Mouse (Mus musculus): ENCODE results near the gene Bcat2. TPM values are rescaled to one million over a fixed set of nuclear protein-coding genes. Genes with fewer than 3 reads are reported as not detected.

Gene Bcat2
- polyA plus RNA-seq, 1 experiment: 173 TPM

DNA sequence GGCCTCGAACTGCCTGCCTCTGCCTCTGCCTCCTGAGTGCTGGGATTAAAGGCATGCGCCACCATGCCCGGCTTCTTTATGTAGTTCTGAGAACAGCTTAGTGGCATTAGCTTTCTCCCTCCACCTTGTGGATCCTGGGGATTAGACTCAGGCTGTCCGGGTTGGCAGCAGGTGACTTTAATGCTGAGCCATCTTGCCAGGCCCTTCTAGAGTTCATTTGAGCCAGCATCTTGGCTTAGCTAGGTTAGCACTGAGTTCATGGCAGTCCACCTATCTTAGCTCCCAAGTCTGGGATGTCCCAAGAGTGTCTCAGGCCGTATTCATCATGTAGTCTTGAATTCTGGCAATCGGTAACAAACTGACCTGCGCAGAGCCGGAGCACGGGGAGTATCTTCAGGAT, 4.5 kb upstream of the Bcat2 start:
- no peak overlapping the region for H3K4me3 ChIP-seq (ENCODE audit: control insufficient read depth, insufficient read depth, low read length)
- 94% methylated on average over 9 of the region's 9 CpGs for WGBS
- H3K4me1 ChIP-seq (replicated peaks; ENCODE audit: control insufficient read depth, insufficient read depth, low read length): peaks cover 28% of the 10 kb centered on the region
- no peak for TF ChIP-seq CTCF (IDR thresholded peaks at IDR 0.05; ENCODE audit: borderline replicate concordance, control insufficient read depth, extremely low read depth, insufficient read depth, low read length, poor library complexity)
- TF ChIP-seq POLR2A (IDR thresholded peaks at IDR 0.05; ENCODE audit: control insufficient read depth, extremely low read depth, insufficient read depth, low read length, poor library complexity): no peak
- no peaks in the 10 kb centered on the region for H3K36me3 ChIP-seq (ENCODE audit: control insufficient read depth, insufficient read depth, low read length)
- no peaks in the 10 kb centered on the region for H3K27me3 ChIP-seq (ENCODE audit: control insufficient read depth, insufficient read depth, low read length)
- no peak overlapping the region for H3K27ac ChIP-seq (ENCODE audit: control insufficient read depth, insufficient read depth, low read length)
- no peak for DNase-seq

DNA sequence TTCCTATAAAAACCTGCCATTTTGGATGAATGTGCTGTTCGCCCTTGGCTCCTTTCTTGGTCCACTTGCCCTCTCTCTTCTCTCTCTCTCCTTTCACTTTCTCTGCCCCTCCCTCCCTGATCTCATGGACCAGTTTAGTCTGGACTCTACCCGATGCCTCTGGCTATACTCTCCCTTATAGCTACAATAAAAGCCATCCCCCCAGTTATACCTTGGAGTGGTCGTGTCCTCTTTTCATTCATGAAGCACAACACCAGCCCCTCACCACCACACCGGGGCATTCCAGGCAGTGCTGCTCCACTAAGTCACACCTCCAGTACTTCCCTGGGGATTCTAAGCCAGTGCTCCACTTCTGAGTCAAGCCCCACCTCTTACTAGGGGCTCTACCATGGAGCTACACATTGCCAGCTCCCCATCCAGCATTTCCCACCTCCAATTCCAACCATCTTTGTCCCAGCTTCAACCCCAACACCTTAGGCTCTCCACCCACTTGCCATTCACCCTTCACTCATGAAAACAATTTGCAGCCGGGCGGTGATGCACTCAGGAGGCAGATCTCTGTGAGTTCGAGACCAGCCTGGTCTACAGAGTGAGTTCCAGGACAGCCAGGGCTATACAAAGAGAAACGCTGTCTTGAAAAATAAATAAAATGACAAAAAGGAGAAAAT, 2.7 kb upstream of the Bcat2 start:
- no peaks in the 10 kb centered on the region for H3K36me3 ChIP-seq (ENCODE audit: control insufficient read depth, insufficient read depth, low read length)
- peaks cover 30% of the 10 kb centered on the region for H3K4me1 ChIP-seq (replicated peaks; ENCODE audit: control insufficient read depth, insufficient read depth, low read length)
- H3K4me3 ChIP-seq (ENCODE audit: control insufficient read depth, insufficient read depth, low read length): no peak overlapping the region
- H3K27me3 ChIP-seq (ENCODE audit: control insufficient read depth, insufficient read depth, low read length): no peaks in the 10 kb centered on the region
- H3K27ac ChIP-seq (ENCODE audit: control insufficient read depth, insufficient read depth, low read length): peak overlapping the region; percentile 60; the same call in 1 of the 2 replicates
- DNase-seq: no peak
- TF ChIP-seq POLR2A (IDR thresholded peaks at IDR 0.05; ENCODE audit: control insufficient read depth, extremely low read depth, insufficient read depth, low read length, poor library complexity): no peak
- no peak for TF ChIP-seq CTCF (IDR thresholded peaks at IDR 0.05; ENCODE audit: borderline replicate concordance, control insufficient read depth, extremely low read depth, insufficient read depth, low read length, poor library complexity)
- WGBS: 93% methylated on average over 8 of the region's 8 CpGs

DNA sequence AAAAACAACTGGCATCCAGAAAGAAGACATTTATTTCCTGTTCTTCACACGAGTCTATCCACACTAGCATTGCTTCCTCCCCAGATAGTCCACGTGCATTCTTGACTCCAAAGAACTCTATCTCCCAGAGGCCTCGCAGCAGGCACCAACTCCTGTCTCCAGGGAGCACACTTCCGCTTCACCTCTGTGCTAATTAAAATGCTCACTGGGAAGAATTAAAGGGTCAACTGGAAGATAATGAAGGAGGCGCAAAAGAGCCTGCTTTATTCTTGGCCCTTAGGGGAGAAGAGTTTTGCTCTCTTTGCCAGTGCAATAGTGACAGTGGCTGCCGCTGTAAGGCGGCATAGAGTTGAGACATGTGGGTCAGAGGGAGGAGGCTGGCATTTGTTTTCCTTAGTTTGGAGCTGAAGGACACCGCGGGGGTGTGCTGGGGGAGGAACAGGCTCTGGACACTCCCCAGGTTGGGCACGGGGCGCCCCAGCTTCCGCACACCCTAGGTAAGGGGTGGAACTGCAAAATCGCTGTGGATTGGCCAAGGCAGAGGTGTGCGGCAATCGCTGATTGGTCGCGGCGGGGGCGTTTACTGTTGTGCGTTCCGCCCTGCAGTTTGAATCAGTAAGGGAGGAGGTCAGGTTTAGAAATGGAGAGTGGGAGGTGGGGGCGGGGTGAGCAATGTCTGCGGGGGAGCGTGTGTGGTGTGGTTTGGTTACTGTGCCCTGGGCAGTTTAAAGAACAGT, 2.0 kb upstream of the Bcat2 start:
- WGBS: 1% methylated on average over 24 of the region's 24 CpGs

DNA sequence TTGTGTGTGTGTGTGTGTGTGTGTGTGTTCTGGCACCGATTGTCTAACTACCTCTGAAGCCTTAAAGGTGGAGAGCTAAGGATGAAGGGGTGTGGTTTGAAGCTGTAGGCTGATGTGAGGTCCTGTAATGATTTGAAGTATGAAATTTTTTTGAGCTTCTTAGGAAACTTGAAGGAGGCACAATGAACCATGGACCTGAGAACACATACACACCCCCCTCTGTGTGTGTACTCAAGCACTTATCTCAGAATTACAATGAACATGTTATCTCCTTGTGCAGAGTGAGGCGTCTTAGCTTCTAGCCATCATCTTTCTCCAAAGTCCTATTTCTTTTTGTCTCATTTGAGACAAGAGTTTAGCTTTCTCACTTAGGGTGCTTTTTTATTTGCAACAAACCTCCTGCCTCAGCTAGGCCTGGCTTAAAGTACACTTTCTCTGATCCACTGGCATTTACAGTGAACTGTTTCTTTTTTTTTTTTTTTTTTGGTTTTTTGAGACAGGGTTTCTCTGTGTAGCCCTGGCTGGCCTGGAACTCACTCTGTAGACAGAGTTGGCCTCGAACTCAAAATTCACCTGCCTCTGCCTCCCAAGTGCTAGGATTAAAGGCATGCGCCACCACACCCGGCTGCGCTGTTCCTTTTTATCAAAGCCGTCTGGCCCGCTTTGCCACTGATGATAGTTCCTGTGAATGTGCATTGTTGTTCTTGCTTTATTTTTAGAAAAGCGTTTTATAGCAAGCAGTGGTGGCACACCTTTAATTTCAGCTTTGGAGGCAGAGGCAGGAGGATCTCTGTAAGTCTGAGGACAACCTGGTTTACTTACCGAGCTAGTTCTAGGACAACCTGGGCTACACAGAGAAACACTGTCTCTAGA, 1.1 kb upstream of the Bcat2 start:
- Histone ChIP-seq H3K27me3 (ENCODE audit: control insufficient read depth, insufficient read depth, low read length) (no peaks in the 10 kb centered on the region), H3K36me3 (ENCODE audit: control insufficient read depth, insufficient read depth, low read length) (no peaks in the 10 kb centered on the region), H3K4me1 (replicated peaks; ENCODE audit: control insufficient read depth, insufficient read depth, low read length) (peaks cover 45% of the 10 kb centered on the region), H3K4me3 (ENCODE audit: control insufficient read depth, insufficient read depth, low read length) (no peak overlapping the region), H3K27ac (ENCODE audit: control insufficient read depth, insufficient read depth, low read length) (no peak overlapping the region)
- WGBS: 81% methylated on average over 10 of the region's 10 CpGs
- DNase-seq: no peak
- TF ChIP-seq CTCF (IDR thresholded peaks at IDR 0.05; ENCODE audit: borderline replicate concordance, control insufficient read depth, extremely low read depth, insufficient read depth, low read length, poor library complexity) (no peak), POLR2A (IDR thresholded peaks at IDR 0.05; ENCODE audit: control insufficient read depth, extremely low read depth, insufficient read depth, low read length, poor library complexity) (no peak)

More for the DNA sequence above, 2.0 kb upstream of the Bcat2 start:
- peak overlapping the region; percentile 47 for H3K4me3 ChIP-seq (ENCODE audit: control insufficient read depth, insufficient read depth, low read length)
- peak; percentile 88 for DNase-seq
- H3K4me1 ChIP-seq (replicated peaks; ENCODE audit: control insufficient read depth, insufficient read depth, low read length): peaks cover 36% of the 10 kb centered on the region
- H3K36me3 ChIP-seq (ENCODE audit: control insufficient read depth, insufficient read depth, low read length): no peaks in the 10 kb centered on the region
- peak; percentile 79 for TF ChIP-seq POLR2A (IDR thresholded peaks at IDR 0.05; ENCODE audit: control insufficient read depth, extremely low read depth, insufficient read depth, low read length, poor library complexity)
- TF ChIP-seq CTCF (IDR thresholded peaks at IDR 0.05; ENCODE audit: borderline replicate concordance, control insufficient read depth, extremely low read depth, insufficient read depth, low read length, poor library complexity): peak; percentile 64; the same call in 1 of the 2 replicates
- no peaks in the 10 kb centered on the region for H3K27me3 ChIP-seq (ENCODE audit: control insufficient read depth, insufficient read depth, low read length)
- peak overlapping the region; percentile 60; the same call in 1 of the 2 replicates for H3K27ac ChIP-seq (ENCODE audit: control insufficient read depth, insufficient read depth, low read length)

DNA sequence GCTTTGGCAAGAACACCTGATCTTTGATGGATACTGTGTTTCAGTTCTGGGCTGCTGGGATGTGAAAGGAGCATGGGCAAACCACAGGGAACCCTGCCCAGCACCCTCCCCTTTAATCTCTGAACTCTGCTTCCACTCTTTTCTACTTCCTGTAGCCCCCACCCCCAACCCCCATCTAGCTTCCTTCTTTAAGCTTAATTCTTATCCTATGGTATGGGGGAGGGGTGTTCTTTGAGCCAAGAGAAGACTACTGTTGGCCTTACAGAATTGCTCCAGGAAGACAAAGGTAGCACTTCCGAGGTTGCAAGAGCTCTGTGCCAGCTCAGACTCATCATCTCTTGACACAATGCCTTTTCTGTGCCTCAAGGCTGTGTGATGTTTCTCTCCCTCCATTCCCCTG, 2.0 kb downstream of the Bcat2 start:
- Histone ChIP-seq H3K4me1 (replicated peaks; ENCODE audit: control insufficient read depth, insufficient read depth, low read length) (peaks cover 59% of the 10 kb centered on the region), H3K4me3 (ENCODE audit: control insufficient read depth, insufficient read depth, low read length) (no peak overlapping the region), H3K27ac (ENCODE audit: control insufficient read depth, insufficient read depth, low read length) (peak overlapping the region; percentile 92), H3K36me3 (ENCODE audit: control insufficient read depth, insufficient read depth, low read length) (peaks cover 18% of the 10 kb centered on the region), H3K27me3 (ENCODE audit: control insufficient read depth, insufficient read depth, low read length) (no peaks in the 10 kb centered on the region)
- 10% methylated on average over 1 of the region's 1 CpGs for WGBS
- TF ChIP-seq CTCF (IDR thresholded peaks at IDR 0.05; ENCODE audit: borderline replicate concordance, control insufficient read depth, extremely low read depth, insufficient read depth, low read length, poor library complexity): no peak
- TF ChIP-seq POLR2A (IDR thresholded peaks at IDR 0.05; ENCODE audit: control insufficient read depth, extremely low read depth, insufficient read depth, low read length, poor library complexity): no peak
- peak; percentile 33 for DNase-seq

DNA sequence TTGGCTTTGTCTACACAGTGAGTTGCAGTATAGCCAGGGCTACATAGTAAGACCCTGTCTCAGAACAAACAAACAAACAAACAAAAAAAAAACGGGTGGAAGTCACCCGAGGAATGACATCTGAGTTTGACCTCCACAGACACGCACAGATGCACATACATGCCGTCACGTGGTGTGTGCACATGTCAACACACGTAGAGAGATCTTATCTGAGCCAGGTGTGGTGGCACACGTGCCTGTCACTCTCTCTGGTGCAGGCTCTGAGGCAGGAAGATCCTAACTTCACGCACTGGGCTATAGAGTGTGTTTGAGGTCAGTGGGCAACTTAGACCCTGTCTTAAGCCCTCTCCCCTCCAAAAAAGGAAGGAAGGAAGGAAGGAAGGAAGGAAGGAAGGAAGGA, 4.0 kb downstream of the Bcat2 start:
- H3K36me3 ChIP-seq (ENCODE audit: control insufficient read depth, insufficient read depth, low read length): peaks cover 24% of the 10 kb centered on the region
- peaks cover 49% of the 10 kb centered on the region for H3K4me1 ChIP-seq (replicated peaks; ENCODE audit: control insufficient read depth, insufficient read depth, low read length)
- no peak overlapping the region for H3K4me3 ChIP-seq (ENCODE audit: control insufficient read depth, insufficient read depth, low read length)
- TF ChIP-seq CTCF (IDR thresholded peaks at IDR 0.05; ENCODE audit: borderline replicate concordance, control insufficient read depth, extremely low read depth, insufficient read depth, low read length, poor library complexity): no peak
- no peak for TF ChIP-seq POLR2A (IDR thresholded peaks at IDR 0.05; ENCODE audit: control insufficient read depth, extremely low read depth, insufficient read depth, low read length, poor library complexity)
- peak overlapping the region; percentile 92 for H3K27ac ChIP-seq (ENCODE audit: control insufficient read depth, insufficient read depth, low read length)
- DNase-seq: peak; percentile 74
- 12% methylated on average over 8 of the region's 8 CpGs for WGBS
- H3K27me3 ChIP-seq (ENCODE audit: control insufficient read depth, insufficient read depth, low read length): no peaks in the 10 kb centered on the region
